Mouse (Mus musculus): Measurements from ENCODE around the gene Olfr1342. TPM values are rescaled to one million over a fixed set of nuclear protein-coding genes. Genes with fewer than 3 reads are reported as not detected.

Olfr1342 gene
- not detected in 2 replicates for total RNA-seq (2014; rRNA removed)
- not detected in 2 replicates for polyA plus RNA-seq (2015; fragmentation: Nextera tagmentation; extraction: Ambion mirVana)

DNA sequence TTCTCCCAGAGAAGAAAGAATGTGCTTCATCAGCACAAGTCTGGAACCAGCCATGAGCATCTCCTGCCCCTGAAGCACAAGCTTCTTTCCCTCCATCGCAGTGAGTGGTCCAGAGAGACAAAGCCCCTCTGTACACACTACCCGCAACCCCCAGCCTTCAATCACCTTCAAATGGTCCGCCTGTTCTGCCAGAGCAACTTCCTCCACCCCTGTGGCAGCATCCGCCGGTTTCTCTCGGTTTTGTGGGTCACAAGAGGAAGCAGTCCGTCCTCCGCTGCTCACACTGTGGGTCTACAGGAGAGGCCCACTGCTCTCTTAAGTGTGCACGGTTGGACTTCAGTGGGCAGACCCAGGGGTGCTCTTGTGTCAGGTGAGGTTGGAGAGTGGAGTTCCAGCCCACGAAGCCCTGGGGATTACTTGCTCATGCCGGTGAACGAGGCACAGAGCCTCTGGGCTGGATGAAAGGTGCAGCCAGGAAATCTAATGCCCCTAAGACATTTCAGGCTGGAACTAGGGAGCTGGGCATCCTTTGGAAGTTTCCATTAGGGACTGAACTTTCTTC, at the start of gene Olfr1342:
TSS of gene Olfr1342 (minus strand) at position 345 of the 562 bp plus-strand sequence.
- Histone ChIP-seq H3K4me1 (ENCODE audit: insufficient read depth) (no peaks in the 10 kb centered on the region), H3K9me3 (ENCODE audit: low read length) (no peaks in the 10 kb centered on the region), H3K4me3 (ENCODE audit: low read depth, low read length) (no peak within 1 kb of the TSS), H3K36me3 (ENCODE audit: insufficient read depth) (no peaks in the 10 kb centered on the region), H3K9ac (no peak within 1 kb of the TSS), H3K27me3 (ENCODE audit: insufficient read depth, low read length) (no peaks in the 10 kb centered on the region), H3K27ac (ENCODE audit: low read depth, low read length) (no peak within 1 kb of the TSS), H3K4me2 (ENCODE audit: low read depth) (no peak within 1 kb of the TSS)
- TF ChIP-seq CTCF (IDR thresholded peaks at IDR 0.05; ENCODE audit: low read depth): no peak
- DNase-seq (no peak), ATAC-seq (no peak)
- WGBS: 49% methylated on average over 12 of the region's 12 CpGs

GRCm38 (mm10) chr4:118741881-118742280, 49.3 kb upstream of the Olfr1342 start:
- Histone ChIP-seq H3K4me1 (ENCODE audit: insufficient read depth) (no peaks in the 10 kb centered on the region), H3K4me2 (ENCODE audit: low read depth) (peak overlapping the region; percentile 30), H3K27me3 (ENCODE audit: insufficient read depth, low read length) (no peaks in the 10 kb centered on the region), H3K9me3 (ENCODE audit: low read length) (no peaks in the 10 kb centered on the region), H3K9ac (no peak overlapping the region), H3K36me3 (ENCODE audit: insufficient read depth) (no peaks in the 10 kb centered on the region), H3K27ac (ENCODE audit: low read depth, low read length) (no peak overlapping the region), H3K4me3 (ENCODE audit: low read depth, low read length) (no peak overlapping the region)
- TF ChIP-seq CTCF (IDR thresholded peaks at IDR 0.05; ENCODE audit: low read depth): no peak
- DNase-seq (peak; percentile 23), ATAC-seq (no peak)
- 3% methylated on average over 16 of the region's 16 CpGs for WGBS

GRCm38 (mm10) chr4:118740988-118741698, 48.6 kb upstream of the Olfr1342 start:
- Histone ChIP-seq H3K4me1 (ENCODE audit: insufficient read depth) (no peaks in the 10 kb centered on the region), H3K27me3 (ENCODE audit: insufficient read depth, low read length) (no peaks in the 10 kb centered on the region), H3K4me3 (ENCODE audit: low read depth, low read length) (no peak overlapping the region), H3K36me3 (ENCODE audit: insufficient read depth) (no peaks in the 10 kb centered on the region), H3K9ac (no peak overlapping the region), H3K9me3 (ENCODE audit: low read length) (no peaks in the 10 kb centered on the region), H3K27ac (ENCODE audit: low read depth, low read length) (no peak overlapping the region), H3K4me2 (ENCODE audit: low read depth) (peak overlapping the region; percentile 30)
- WGBS: 8% methylated on average over 11 of the region's 11 CpGs
- no peak for TF ChIP-seq CTCF (IDR thresholded peaks at IDR 0.05; ENCODE audit: low read depth)
- ATAC-seq (no peak), DNase-seq (no peak)

DNA sequence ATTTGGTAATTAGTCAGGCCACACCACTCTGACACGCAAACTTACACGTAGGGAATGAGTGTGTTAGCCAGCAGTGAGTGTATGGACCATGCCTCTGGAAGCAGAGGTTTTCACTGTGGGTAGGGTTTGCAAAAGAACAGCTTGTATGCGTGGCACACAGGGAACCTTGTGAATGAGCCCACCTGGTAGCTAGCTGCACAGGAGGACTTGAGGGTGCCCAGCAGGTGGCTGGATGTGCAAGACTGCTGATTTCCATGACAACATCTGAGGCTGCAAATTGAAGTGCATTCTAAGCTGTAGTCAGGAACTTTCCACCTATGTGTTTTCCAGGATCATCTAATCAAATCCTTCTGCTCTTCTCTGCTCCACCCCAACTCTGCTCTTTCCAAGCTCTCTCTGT, 47.0 kb upstream of the Olfr1342 start:
- H3K4me2 ChIP-seq (ENCODE audit: low read depth): no peak overlapping the region
- H3K36me3 ChIP-seq (ENCODE audit: insufficient read depth): no peaks in the 10 kb centered on the region
- H3K9me3 ChIP-seq (ENCODE audit: low read length): no peaks in the 10 kb centered on the region
- H3K4me1 ChIP-seq (ENCODE audit: insufficient read depth): no peaks in the 10 kb centered on the region
- H3K27me3 ChIP-seq (ENCODE audit: insufficient read depth, low read length): no peaks in the 10 kb centered on the region
- no peak for TF ChIP-seq CTCF (IDR thresholded peaks at IDR 0.05; ENCODE audit: low read depth)
- H3K27ac ChIP-seq (ENCODE audit: low read depth, low read length): no peak overlapping the region
- WGBS: 58% methylated on average over 3 of the region's 3 CpGs
- ATAC-seq: no peak
- no peak overlapping the region for H3K9ac ChIP-seq
- DNase-seq: no peak
- H3K4me3 ChIP-seq (ENCODE audit: low read depth, low read length): no peak overlapping the region

DNA sequence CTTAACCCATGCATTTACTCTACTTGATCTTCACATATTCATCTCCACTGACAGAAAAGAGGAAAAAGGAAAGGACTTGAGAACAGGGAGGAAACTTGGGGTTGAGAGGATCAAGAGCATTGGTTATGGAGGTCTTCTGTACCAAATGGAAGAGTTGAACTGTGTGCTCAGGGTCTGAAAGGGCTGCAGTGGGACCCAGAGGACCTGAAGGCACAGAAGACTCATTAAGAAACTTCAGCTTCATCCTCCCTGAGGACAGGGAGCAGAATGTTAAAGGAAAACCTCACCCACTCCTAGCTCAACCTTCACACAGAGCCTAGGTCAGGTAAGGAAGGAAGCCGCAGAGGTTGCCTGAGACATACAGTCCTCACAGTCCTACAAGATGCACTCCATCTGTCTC, 39.3 kb upstream of the Olfr1342 start, which contains the start of gene Olfr1339:
TSS of gene Olfr1339 (plus strand) at position 301 of the 400 bp plus-strand sequence.
- H3K9me3 ChIP-seq (ENCODE audit: low read length): no peaks in the 10 kb centered on the region
- no peaks in the 10 kb centered on the region for H3K4me1 ChIP-seq (ENCODE audit: insufficient read depth)
- no peaks in the 10 kb centered on the region for H3K27me3 ChIP-seq (ENCODE audit: insufficient read depth, low read length)
- no peak for TF ChIP-seq CTCF (IDR thresholded peaks at IDR 0.05; ENCODE audit: low read depth)
- no peak within 1 kb of the TSS for H3K27ac ChIP-seq (ENCODE audit: low read depth, low read length)
- H3K4me2 ChIP-seq (ENCODE audit: low read depth): no peak within 1 kb of the TSS
- H3K4me3 ChIP-seq (ENCODE audit: low read depth, low read length): no peak within 1 kb of the TSS
- no peak within 1 kb of the TSS for H3K9ac ChIP-seq
- WGBS: 100% methylated on average over 1 of the region's 1 CpGs
- H3K36me3 ChIP-seq (ENCODE audit: insufficient read depth): no peaks in the 10 kb centered on the region
- DNase-seq: no peak
- ATAC-seq: no peak

DNA sequence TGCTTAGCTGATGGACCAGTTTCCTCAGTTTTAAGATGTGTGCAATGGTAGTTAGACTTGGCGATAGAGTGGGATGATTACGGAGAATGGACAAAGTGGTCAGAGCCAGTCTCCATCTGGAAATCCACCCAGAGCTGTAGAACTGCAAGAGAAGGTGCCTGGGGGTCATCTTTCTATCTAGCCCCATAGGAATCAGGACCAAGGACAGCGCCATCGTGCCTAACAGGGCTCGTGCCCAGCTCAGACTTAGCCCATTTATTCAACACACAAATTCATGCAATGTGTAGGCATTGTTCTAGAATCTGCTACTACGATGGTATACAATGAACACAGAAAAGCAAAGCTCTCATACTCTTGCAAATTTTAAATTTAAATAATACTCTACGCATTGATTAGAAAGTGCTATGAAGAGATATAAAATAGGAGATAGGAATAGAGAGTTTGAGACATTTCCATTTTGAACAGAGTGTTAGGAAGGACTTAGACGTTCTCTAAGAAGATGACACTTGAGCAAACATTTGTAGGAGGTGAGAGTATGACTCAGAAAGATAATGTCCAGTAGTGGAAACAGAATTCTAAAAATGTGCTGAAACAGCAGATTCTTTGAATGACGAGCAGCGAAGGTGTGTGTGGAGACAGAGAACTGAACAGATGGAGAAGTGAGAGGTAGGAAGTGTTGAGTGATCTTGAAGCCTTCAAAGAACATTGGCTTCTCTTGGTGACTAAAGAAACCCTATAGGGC, 29.4 kb upstream of the Olfr1342 start:
- Histone ChIP-seq H3K27me3 (ENCODE audit: insufficient read depth, low read length) (no peaks in the 10 kb centered on the region), H3K4me2 (ENCODE audit: low read depth) (no peak overlapping the region), H3K9me3 (ENCODE audit: low read length) (no peaks in the 10 kb centered on the region), H3K4me3 (ENCODE audit: low read depth, low read length) (no peak overlapping the region), H3K4me1 (ENCODE audit: insufficient read depth) (no peaks in the 10 kb centered on the region), H3K27ac (ENCODE audit: low read depth, low read length) (no peak overlapping the region), H3K9ac (no peak overlapping the region), H3K36me3 (ENCODE audit: insufficient read depth) (no peaks in the 10 kb centered on the region)
- WGBS: 56% methylated on average over 10 of the region's 10 CpGs
- ATAC-seq (no peak), DNase-seq (no peak)
- TF ChIP-seq CTCF (IDR thresholded peaks at IDR 0.05; ENCODE audit: low read depth): no peak

DNA sequence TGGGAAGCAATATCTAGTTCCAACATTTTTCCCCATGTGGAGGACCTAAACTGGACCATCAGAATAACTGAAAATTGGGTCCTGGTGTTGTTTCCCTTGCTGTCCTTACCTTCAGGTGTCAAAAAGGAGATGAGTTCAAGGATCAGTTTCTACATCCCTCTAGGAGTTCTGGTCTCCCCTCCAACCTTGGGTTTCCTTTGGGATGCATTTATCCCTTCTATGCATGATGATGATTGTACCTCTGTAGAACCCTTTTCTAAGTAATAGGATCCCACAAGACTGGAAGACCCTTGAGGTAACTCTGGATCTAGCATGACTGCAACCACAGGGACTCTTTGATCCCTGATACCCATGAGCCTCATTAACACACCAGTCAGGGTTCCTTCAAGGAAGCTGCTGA, 27.3 kb upstream of the Olfr1342 start, which contains the start of gene Olfr1340:
TSS of gene Olfr1340 (plus strand) at position 301 of the 400 bp plus-strand sequence.
- TF ChIP-seq CTCF (IDR thresholded peaks at IDR 0.05; ENCODE audit: low read depth): no peak
- Histone ChIP-seq H3K4me3 (ENCODE audit: low read depth, low read length) (no peak within 1 kb of the TSS), H3K27ac (ENCODE audit: low read depth, low read length) (no peak within 1 kb of the TSS), H3K4me1 (ENCODE audit: insufficient read depth) (no peaks in the 10 kb centered on the region), H3K4me2 (ENCODE audit: low read depth) (no peak within 1 kb of the TSS), H3K9me3 (ENCODE audit: low read length) (no peaks in the 10 kb centered on the region), H3K36me3 (ENCODE audit: insufficient read depth) (no peaks in the 10 kb centered on the region), H3K27me3 (ENCODE audit: insufficient read depth, low read length) (no peaks in the 10 kb centered on the region), H3K9ac (no peak within 1 kb of the TSS)
- ATAC-seq: no peak
- no peak for DNase-seq
